Mouse (Mus musculus) liver, adult 2 months (tissue): Measurements from ENCODE around the gene Pla2g6.

ENCODE experiments used
- CTCF ChIP-seq: fragments of 200-500 bp; IDR thresholded peaks from 2 replicates; pipeline ENCODE4 v1.5.1; 2011; ENCODE audit warnings: low read depth, low read length, control low read depth
- POLR2A ChIP-seq: fragments of 200-500 bp; IDR thresholded peaks from 2 replicates; pipeline ENCODE4 v1.6.1; 2011; ENCODE audit warnings: low read length, control low read depth; ENCODE audit not compliant: insufficient read depth; ENCODE audit errors: extremely low read depth

DNA sequence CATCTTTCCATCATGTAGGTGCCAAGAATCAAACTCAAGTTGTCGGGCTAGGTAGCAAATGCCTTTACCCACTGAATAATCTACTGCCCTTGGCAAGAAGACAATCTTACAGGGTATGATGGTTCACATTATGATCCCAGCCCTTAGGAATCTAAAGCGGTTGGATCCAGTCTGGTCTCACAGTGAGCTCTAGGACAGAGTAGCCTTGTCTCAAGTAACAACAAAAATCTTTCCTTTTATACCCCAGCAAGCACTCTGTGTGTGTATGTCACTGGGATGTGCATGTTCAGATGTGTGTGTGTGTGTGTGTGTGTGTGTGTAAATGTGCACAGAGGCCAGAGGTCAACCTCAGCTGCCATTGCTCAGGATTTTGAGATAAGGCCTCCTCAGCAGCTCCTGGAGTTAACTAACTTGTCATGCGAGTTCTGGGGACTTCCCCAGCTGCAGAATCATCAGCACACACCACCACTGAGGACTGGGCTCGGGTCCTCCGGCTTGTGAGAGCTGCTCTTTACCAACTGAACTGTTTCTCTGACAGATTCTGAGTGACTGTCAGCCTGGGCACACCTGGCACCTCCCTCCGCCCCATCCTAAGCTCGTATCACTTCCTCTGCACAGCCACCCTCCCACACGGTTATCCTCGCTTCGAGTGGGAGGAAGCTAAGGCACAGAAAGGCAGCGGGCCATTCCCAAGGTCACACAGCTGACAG lies 5.8 kb downstream of the Pla2g6 start:
- TF ChIP-seq CTCF (no peak), POLR2A (no peak)
